Mouse (Mus musculus): ENCODE data around the gene Kcng3. TPM values are rescaled to one million over a fixed set of nuclear protein-coding genes. Genes with fewer than 3 reads are reported as not detected.

Kcng3 gene
- polyA plus RNA-seq, 1 experiment, result 0.25 TPM

GRCm38 (mm10) chr17:83555836-83556235, 75.9 kb downstream of the Kcng3 start:
- no peaks in the 10 kb centered on the region for H3K4me1 ChIP-seq (ENCODE audit: control insufficient read depth, insufficient read depth, insufficient read length, low read length)
- no peaks in the 10 kb centered on the region for H3K36me3 ChIP-seq (ENCODE audit: control insufficient read depth, insufficient read depth, low read length)
- H3K4me3 ChIP-seq (ENCODE audit: low read depth, low read length), result no peak overlapping the region
- H3K27me3 ChIP-seq (ENCODE audit: control insufficient read depth, insufficient read depth, low read length), result no peaks in the 10 kb centered on the region
- H3K27ac ChIP-seq (ENCODE audit: insufficient read depth, low read depth, low read length), result no peak overlapping the region
- TF ChIP-seq CTCF (IDR thresholded peaks at IDR 0.05; ENCODE audit: extremely low read depth, insufficient read length, insufficient replicate concordance, low read depth, low read length) (no peak), POLR2A (IDR thresholded peaks at IDR 0.05; ENCODE audit: low read depth, low read length) (no peak)
- 85% methylated on average over 11 of the region's 11 CpGs for WGBS

- H3K4me3 ChIP-seq (ENCODE audit: low read depth, low read length), result no peak overlapping the region
- WGBS, result 85% methylated on average over 7 of the region's 7 CpGs
- TF ChIP-seq CTCF (IDR thresholded peaks at IDR 0.05; ENCODE audit: extremely low read depth, insufficient read length, insufficient replicate concordance, low read depth, low read length) (no peak), POLR2A (IDR thresholded peaks at IDR 0.05; ENCODE audit: low read depth, low read length) (no peak)
- H3K27ac ChIP-seq (ENCODE audit: insufficient read depth, low read depth, low read length), result no peak overlapping the region
- no peaks in the 10 kb centered on the region for H3K4me1 ChIP-seq (ENCODE audit: control insufficient read depth, insufficient read depth, insufficient read length, low read length)
- H3K36me3 ChIP-seq (ENCODE audit: control insufficient read depth, insufficient read depth, low read length), result no peaks in the 10 kb centered on the region
- H3K27me3 ChIP-seq (ENCODE audit: control insufficient read depth, insufficient read depth, low read length), result no peaks in the 10 kb centered on the region
Measured at GRCm38 (mm10) chr17:83554997-83555396, 76.7 kb downstream of the Kcng3 start.

GRCm38 (mm10) chr17:83548501-83549233, 83.0 kb downstream of the Kcng3 start:
- H3K36me3 ChIP-seq (ENCODE audit: control insufficient read depth, insufficient read depth, low read length), result no peaks in the 10 kb centered on the region
- H3K4me3 ChIP-seq (ENCODE audit: low read depth, low read length), result no peak overlapping the region
- no peak overlapping the region for H3K27ac ChIP-seq (ENCODE audit: insufficient read depth, low read depth, low read length)
- TF ChIP-seq POLR2A (IDR thresholded peaks at IDR 0.05; ENCODE audit: low read depth, low read length) (no peak), CTCF (IDR thresholded peaks at IDR 0.05; ENCODE audit: extremely low read depth, insufficient read length, insufficient replicate concordance, low read depth, low read length) (no peak)
- no peaks in the 10 kb centered on the region for H3K4me1 ChIP-seq (ENCODE audit: control insufficient read depth, insufficient read depth, insufficient read length, low read length)
- WGBS, result 56% methylated on average over 12 of the region's 12 CpGs
- H3K27me3 ChIP-seq (ENCODE audit: control insufficient read depth, insufficient read depth, low read length), result 0 out of 2 replicates have a peak, but pooled peaks cover 13% of the 10 kb centered on the region

- Histone ChIP-seq H3K27me3 (ENCODE audit: control insufficient read depth, insufficient read depth, low read length) (0 out of 2 replicates have a peak, but pooled peaks cover 13% of the 10 kb centered on the region), H3K27ac (ENCODE audit: insufficient read depth, low read depth, low read length) (no peak overlapping the region), H3K36me3 (ENCODE audit: control insufficient read depth, insufficient read depth, low read length) (no peaks in the 10 kb centered on the region), H3K4me3 (ENCODE audit: low read depth, low read length) (no peak overlapping the region), H3K4me1 (ENCODE audit: control insufficient read depth, insufficient read depth, insufficient read length, low read length) (no peaks in the 10 kb centered on the region)
- WGBS, result 70% methylated on average over 10 of the region's 10 CpGs
- no peak for TF ChIP-seq POLR2A (IDR thresholded peaks at IDR 0.05; ENCODE audit: low read depth, low read length)
- no peak for TF ChIP-seq CTCF (IDR thresholded peaks at IDR 0.05; ENCODE audit: extremely low read depth, insufficient read length, insufficient replicate concordance, low read depth, low read length)
Measured at GRCm38 (mm10) chr17:83547145-83547544, 84.5 kb downstream of the Kcng3 start.

GRCm38 (mm10) chr17:83545756-83546742, 85.6 kb downstream of the Kcng3 start:
- TF ChIP-seq POLR2A (IDR thresholded peaks at IDR 0.05; ENCODE audit: low read depth, low read length) (no peak), CTCF (IDR thresholded peaks at IDR 0.05; ENCODE audit: extremely low read depth, insufficient read length, insufficient replicate concordance, low read depth, low read length) (0 out of 2 replicates have a peak, but pooled peaks have one; percentile 4)
- 30% methylated on average over 35 of the region's 35 CpGs for WGBS
- Histone ChIP-seq H3K27ac (ENCODE audit: insufficient read depth, low read depth, low read length) (no peak overlapping the region), H3K27me3 (ENCODE audit: control insufficient read depth, insufficient read depth, low read length) (0 out of 2 replicates have a peak, but pooled peaks cover 13% of the 10 kb centered on the region), H3K4me3 (ENCODE audit: low read depth, low read length) (peak overlapping the region; percentile 53), H3K4me1 (ENCODE audit: control insufficient read depth, insufficient read depth, insufficient read length, low read length) (no peaks in the 10 kb centered on the region), H3K36me3 (ENCODE audit: control insufficient read depth, insufficient read depth, low read length) (no peaks in the 10 kb centered on the region)

GRCm38 (mm10) chr17:83545259-83545658, 86.4 kb downstream of the Kcng3 start:
- WGBS, result 79% methylated on average over 6 of the region's 6 CpGs

More at GRCm38 (mm10) chr17:83545259-83545658, 86.4 kb downstream of the Kcng3 start:
- Histone ChIP-seq H3K27me3 (ENCODE audit: control insufficient read depth, insufficient read depth, low read length) (0 out of 2 replicates have a peak, but pooled peaks cover 13% of the 10 kb centered on the region), H3K4me1 (ENCODE audit: control insufficient read depth, insufficient read depth, insufficient read length, low read length) (no peaks in the 10 kb centered on the region), H3K36me3 (ENCODE audit: control insufficient read depth, insufficient read depth, low read length) (no peaks in the 10 kb centered on the region), H3K4me3 (ENCODE audit: low read depth, low read length) (no peak overlapping the region), H3K27ac (ENCODE audit: insufficient read depth, low read depth, low read length) (no peak overlapping the region)
- TF ChIP-seq POLR2A (IDR thresholded peaks at IDR 0.05; ENCODE audit: low read depth, low read length) (no peak), CTCF (IDR thresholded peaks at IDR 0.05; ENCODE audit: extremely low read depth, insufficient read length, insufficient replicate concordance, low read depth, low read length) (no peak)

All from small intestine, adult 2 months (tissue).